ENCODE assay signal across 10 mouse cellular contexts in genomic region chr11:94281199-94282181, GRCm38 (mm10). TPM values are rescaled to one million over a fixed set of nuclear protein-coding genes. Genes with fewer than 3 reads are reported as not detected.
DNase-seq lines count a peak whose midpoint lies in the region; ATAC-seq and TF ChIP-seq lines count a peak whose summit lies in the region.
"Had no signal": no experiment of that assay in that cellular context is flagged by ENCODE, and none has a peak within 500 bp of the region (broad histone marks: within the 10 kb centered on the region; RNA-seq: fewer than 3 reads in every experiment).

Gm21885 (plus strand) TSS chr11:94281873.

- no peaks in the 10 kb centered on the region for H3K9me3 ChIP-seq in hindbrain, embryonic 13.5 days
- no peaks in the 10 kb centered on the region for H3K9me3 ChIP-seq in hindbrain, embryonic 12.5 days (replicated peaks)
- no peaks in the 10 kb centered on the region for H3K9me3 ChIP-seq in heart, embryonic 14.5 days (ENCODE audit: control insufficient read depth, low read length)
- H3K9me3 ChIP-seq in liver, embryonic 14.5 days (ENCODE audit: control insufficient read depth, low read length): no peaks in the 10 kb centered on the region
- H3K9me3 ChIP-seq: G1E had no signal

- peak; percentile 63 to 71 for DNase-seq in cerebellum, postnatal 10 days
- no peak for DNase-seq in liver, embryonic 14.5 days (ENCODE audit: low read depth in 3 of 3, low spot score in 3 of 3)
- DNase-seq in gastrocnemius, postnatal 25 days: no peak
- no peak for DNase-seq in Muller cell, postnatal 12 days (ENCODE audit: inconsistent ontology term)
- DNase-seq: lung, embryonic 14.5 days had no signal

- no peaks in the 10 kb centered on the region for H3K27me3 ChIP-seq in hindbrain, embryonic 13.5 days
- H3K27me3 ChIP-seq in hindbrain, embryonic 12.5 days: no peaks in the 10 kb centered on the region
- H3K27me3 ChIP-seq in heart, embryonic 14.5 days (ENCODE audit: control insufficient read depth, insufficient read depth, low read length): no peaks in the 10 kb centered on the region
- no peaks in the 10 kb centered on the region for H3K27me3 ChIP-seq in liver, embryonic 14.5 days (ENCODE audit: control insufficient read depth, insufficient read depth, low read length)

- H3K4me2 ChIP-seq in hindbrain, embryonic 13.5 days: no peak within 1 kb of the TSS
- H3K4me2 ChIP-seq in hindbrain, embryonic 12.5 days (replicated peaks): no peak within 1 kb of the TSS
- H3K4me2 ChIP-seq in heart, embryonic 14.5 days (ENCODE audit: low read length): no peak within 1 kb of the TSS
- H3K4me2 ChIP-seq in liver, embryonic 14.5 days (ENCODE audit: low read depth): no peak within 1 kb of the TSS
- H3K4me2 ChIP-seq: lung, embryonic 14.5 days had no signal

- 0 out of 2 replicates have a peak, but pooled peaks have one; percentile 28 for TF ChIP-seq EP300 in liver, embryonic 14.5 days (IDR thresholded peaks at IDR 0.05; ENCODE audit: low read depth)

- 0 out of 2 replicates have a peak within 1 kb of the TSS, but pooled peaks have one; percentile 1 for H3K27ac ChIP-seq in hindbrain, embryonic 13.5 days
- no peak within 1 kb of the TSS for H3K27ac ChIP-seq in hindbrain, embryonic 12.5 days
- H3K27ac ChIP-seq in heart, embryonic 14.5 days (replicated peaks in 1 of 2; ENCODE audit: control insufficient read depth in 1 of 2, insufficient read depth in 1 of 2, low read depth in 2 of 2, low read length in 2 of 2): peak within 1 kb of the TSS; percentile 1 to 37; a peak in 2 of 4 replicates
- H3K27ac ChIP-seq in liver, embryonic 14.5 days: no peak within 1 kb of the TSS

- H3K4me3 ChIP-seq in hindbrain, embryonic 13.5 days: no peak within 1 kb of the TSS
- H3K4me3 ChIP-seq in hindbrain, embryonic 12.5 days: no peak within 1 kb of the TSS
- H3K4me3 ChIP-seq in heart, embryonic 14.5 days (ENCODE audit: control insufficient read depth in 1 of 2, insufficient read depth in 1 of 2, low read depth in 1 of 2, low read length in 2 of 2): no peak within 1 kb of the TSS
- H3K4me3 ChIP-seq in liver, embryonic 14.5 days (ENCODE audit: insufficient read depth in 1 of 2, low read depth in 2 of 2, low read length in 2 of 2): no peak within 1 kb of the TSS

- peaks cover 33% of the 10 kb centered on the region for H3K36me3 ChIP-seq in hindbrain, embryonic 13.5 days
- H3K36me3 ChIP-seq in hindbrain, embryonic 12.5 days: peaks cover 28% of the 10 kb centered on the region
- peaks cover 28% of the 10 kb centered on the region for H3K36me3 ChIP-seq in heart, embryonic 14.5 days (ENCODE audit: control insufficient read depth, insufficient read depth, low read length)
- peaks cover 27% of the 10 kb centered on the region for H3K36me3 ChIP-seq in liver, embryonic 14.5 days (replicated peaks; ENCODE audit: control insufficient read depth, insufficient read depth, low read depth)

- peaks cover 7% of the 10 kb centered on the region; the same call in 1 of the 2 replicates for H3K4me1 ChIP-seq in hindbrain, embryonic 13.5 days (replicated peaks)
- peaks cover 12% of the 10 kb centered on the region; the same call in 1 of the 2 replicates for H3K4me1 ChIP-seq in hindbrain, embryonic 12.5 days
- H3K4me1 ChIP-seq in heart, embryonic 14.5 days (ENCODE audit: control insufficient read depth in 2 of 2, insufficient read depth in 2 of 2, low read length in 2 of 2): peaks cover 2 to 19% of the 10 kb centered on the region in 2 experiments; a peak in 3 of 4 replicates
- H3K4me1 ChIP-seq in liver, embryonic 14.5 days (replicated peaks; ENCODE audit: control insufficient read depth in 2 of 2, insufficient read depth in 2 of 2, low read length in 1 of 2): peaks cover 5 to 15% of the 10 kb centered on the region in 2 experiments

- WGBS in hindbrain, embryonic 13.5 days: 89% methylated on average over 11 of the region's 11 CpGs
- WGBS in hindbrain, embryonic 12.5 days: 87% methylated on average over 11 of the region's 11 CpGs
- WGBS in heart, embryonic 14.5 days: 66% methylated on average over 11 of the region's 11 CpGs
- 60% methylated on average over 11 of the region's 11 CpGs for WGBS in liver, embryonic 14.5 days (ENCODE audit: insufficient replicate concordance)

- no peak for ATAC-seq in hindbrain, embryonic 13.5 days (ENCODE audit: low FRiP score)
- ATAC-seq in hindbrain, embryonic 12.5 days (ENCODE audit: low FRiP score): no peak
- no peak for ATAC-seq in heart, embryonic 14.5 days (ENCODE audit: insufficient number of reproducible peaks, insufficient read depth, low FRiP score, low read depth)
- ATAC-seq in liver, embryonic 14.5 days (ENCODE audit: insufficient read depth): peak; percentile 29; the same call in 1 of the 2 replicates

- H3K9ac ChIP-seq in hindbrain, embryonic 13.5 days: no peak within 1 kb of the TSS
- H3K9ac ChIP-seq in hindbrain, embryonic 12.5 days: no peak within 1 kb of the TSS
- no peak within 1 kb of the TSS for H3K9ac ChIP-seq in heart, embryonic 14.5 days (ENCODE audit: low read length)
- H3K9ac ChIP-seq in liver, embryonic 14.5 days (replicated peaks): no peak within 1 kb of the TSS; the same call in 1 of the 2 replicates
- H3K9ac ChIP-seq: lung, embryonic 14.5 days had no signal

- TF ChIP-seq CTCF in liver, embryonic 14.5 days (IDR thresholded peaks at IDR 0.05; ENCODE audit: low read depth): no peak

RNA-seq across cellular contexts. Expression of gene Gm21885, which starts in this region (rescaled TPM):
- 0.43 and 0.70 TPM in 2 replicates for polyA plus RNA-seq in hindbrain, embryonic 13.5 days (2015; fragmentation: Nextera tagmentation; extraction: Ambion mirVana)
- 0.31 and 0.48 TPM in 2 replicates for polyA plus RNA-seq in hindbrain, embryonic 12.5 days (2016; fragmentation: Nextera tagmentation; extraction: Ambion mirVana)
- polyA plus RNA-seq in heart, embryonic 14.5 days (2014; fragmentation: Nextera tagmentation; extraction: Ambion mirVana): 0.36 and 1.1 TPM in 2 replicates
- not detected in 2 replicates for polyA plus RNA-seq in liver, embryonic 14.5 days (2012; rRNA removed)
- 0.32 TPM in 1 of 2 replicates, not detected in the other for polyA plus RNA-seq in liver, embryonic 14.5 days (2014; fragmentation: Nextera tagmentation; extraction: Ambion mirVana)
- not detected for total RNA-seq in gastrocnemius, postnatal 25 days (2021)
- total RNA-seq: G1E; granulocyte monocyte progenitor cell, adult 5-6 weeks had no signal
- polyA plus RNA-seq: G1E had no signal

Comparison
In these comparisons a context has a peak if more than half of its experiments do, and no peak if none do; other contexts are left out.
1. H3K27ac ChIP-seq: peak in hindbrain, embryonic 13.5 days (single experiment) and heart, embryonic 14.5 days (2 of 2); none in hindbrain, embryonic 12.5 days (single experiment) and liver, embryonic 14.5 days (single experiment).
2. Peak in ATAC-seq in liver, embryonic 14.5 days; RNA of the gene not detected or under 1 TPM.
3. DNase-seq: peak in cerebellum, postnatal 10 days (2 of 2); none in liver, embryonic 14.5 days (0 of 3), gastrocnemius, postnatal 25 days (single experiment) and Muller cell, postnatal 12 days (single experiment).